Mouse (Mus musculus): Measurements from ENCODE around the gene Flrt2. TPM values are rescaled to one million over a fixed set of nuclear protein-coding genes. Genes with fewer than 3 reads are reported as not detected.

The Flrt2 gene
- total and polyA plus RNA-seq, 3 experiments = not detected

- no peak overlapping the region for H3K9ac ChIP-seq (ENCODE audit: insufficient read depth, low read depth)
- H3K27me3 ChIP-seq (replicated peaks) = no peaks in the 10 kb centered on the region
- in situ Hi-C loops (cut with MboI; ENCODE audit: low pct_ligation_motif_present, low pct_unique_long_range_greater_than_20kb, low sequenced_read_pairs) (no loop called here), dilution Hi-C loops (cut with MboI; ENCODE audit: extremely low pct_ligation_motif_present, extremely low pct_unique_long_range_greater_than_20kb, low sequenced_read_pairs) (no loop called here)
- peaks cover 50% of the 10 kb centered on the region for H3K9me3 ChIP-seq (replicated peaks; ENCODE audit: low read length)
- DNase-seq (ENCODE audit: extremely low read depth) = no peak
- no peak for TF ChIP-seq ZKSCAN1 (IDR thresholded peaks at IDR 0.05; ENCODE audit: borderline replicate concordance, low read depth, low read length)
- no peak for TF ChIP-seq MAX (IDR thresholded peaks at IDR 0.05; ENCODE audit: low read length)
- no peak for TF ChIP-seq NRF1 (IDR thresholded peaks at IDR 0.05; ENCODE audit: low read depth, low read length)
- no peak for TF ChIP-seq TBP (conservative IDR thresholded peaks at IDR 0.05; ENCODE audit: low read depth, low read length)
- TF ChIP-seq SMC3 (IDR thresholded peaks at IDR 0.05; ENCODE audit: low read depth, low read length) = no peak
- TF ChIP-seq POLR2AphosphoS2 (IDR thresholded peaks at IDR 0.05; ENCODE audit: low read depth, low read length) = no peak
- no peak for TF ChIP-seq ETS1 (conservative IDR thresholded peaks at IDR 0.05; ENCODE audit: low read depth, low read length)
- TF ChIP-seq GABPA (IDR thresholded peaks at IDR 0.05; ENCODE audit: insufficient replicate concordance, low read depth, low read length) = no peak
- no peak for TF ChIP-seq PAX5 (IDR thresholded peaks at IDR 0.05; ENCODE audit: low read length)
- no peak for TF ChIP-seq USF2 (conservative IDR thresholded peaks at IDR 0.05; ENCODE audit: low read depth, low read length)
- no peaks in the 10 kb centered on the region for H3K4me1 ChIP-seq (ENCODE audit: control insufficient read depth in 1 of 2, insufficient read depth in 2 of 2)
- no peaks in the 10 kb centered on the region for H3K79me2 ChIP-seq (replicated peaks; ENCODE audit: control insufficient read depth, extremely low read depth, insufficient read depth, poor library complexity, severe bottlenecking)
- no peak overlapping the region for H3K4me2 ChIP-seq (ENCODE audit: insufficient read depth, low read depth, poor library complexity, severe bottlenecking)
- H3K36me3 ChIP-seq (replicated peaks in 1 of 2; ENCODE audit: control insufficient read depth in 1 of 2, insufficient read depth in 1 of 2, low read length in 1 of 2) = no peaks in the 10 kb centered on the region
- H3K4me3 ChIP-seq (replicated peaks in 1 of 3; ENCODE audit: low read depth in 2 of 3, low read length in 2 of 3, poor library complexity in 1 of 3) = no peak overlapping the region
- no peak overlapping the region for H3K27ac ChIP-seq (ENCODE audit: insufficient read depth, low read depth)
Measured at GRCm38 (mm10) chr12:95765255-95765654, 73.2 kb downstream of the Flrt2 start.

GRCm38 (mm10) chr12:95769041-95769440 is 77.0 kb downstream of the Flrt2 start:
- H3K27ac ChIP-seq (ENCODE audit: insufficient read depth, low read depth) = no peak overlapping the region
- no peak overlapping the region for H3K4me2 ChIP-seq (ENCODE audit: insufficient read depth, low read depth, poor library complexity, severe bottlenecking)
- H3K36me3 ChIP-seq (replicated peaks in 1 of 2; ENCODE audit: control insufficient read depth in 1 of 2, insufficient read depth in 1 of 2, low read length in 1 of 2) = no peaks in the 10 kb centered on the region
- H3K4me3 ChIP-seq (replicated peaks in 1 of 3; ENCODE audit: low read depth in 2 of 3, low read length in 2 of 3, poor library complexity in 1 of 3) = no peak overlapping the region
- in situ Hi-C loops (cut with MboI; ENCODE audit: low pct_ligation_motif_present, low pct_unique_long_range_greater_than_20kb, low sequenced_read_pairs) = no loop called here
- peaks cover 56% of the 10 kb centered on the region for H3K9me3 ChIP-seq (replicated peaks; ENCODE audit: low read length)
- no peaks in the 10 kb centered on the region for H3K4me1 ChIP-seq (ENCODE audit: control insufficient read depth in 1 of 2, insufficient read depth in 2 of 2)
- H3K27me3 ChIP-seq (replicated peaks) = no peaks in the 10 kb centered on the region
- H3K79me2 ChIP-seq (replicated peaks; ENCODE audit: control insufficient read depth, extremely low read depth, insufficient read depth, poor library complexity, severe bottlenecking) = no peaks in the 10 kb centered on the region
- H3K9ac ChIP-seq (ENCODE audit: insufficient read depth, low read depth) = no peak overlapping the region
- DNase-seq (ENCODE audit: extremely low read depth) = no peak
- no peak for TF ChIP-seq MXI1 (IDR thresholded peaks at IDR 0.05; ENCODE audit: low read depth, low read length)
- TF ChIP-seq ZKSCAN1 (IDR thresholded peaks at IDR 0.05; ENCODE audit: borderline replicate concordance, low read depth, low read length) = no peak
- no peak for TF ChIP-seq NELFE (IDR thresholded peaks at IDR 0.05; ENCODE audit: low read depth, low read length)
- TF ChIP-seq UBTF (IDR thresholded peaks at IDR 0.05; ENCODE audit: low read depth, low read length) = no peak
- TF ChIP-seq ETS1 (conservative IDR thresholded peaks at IDR 0.05; ENCODE audit: low read depth, low read length) = no peak
- TF ChIP-seq JUND (conservative IDR thresholded peaks at IDR 0.05; ENCODE audit: low read depth, low read length) = no peak
- no peak for TF ChIP-seq POLR2AphosphoS2 (IDR thresholded peaks at IDR 0.05; ENCODE audit: low read depth, low read length)
- TF ChIP-seq E2F4 (IDR thresholded peaks at IDR 0.05; ENCODE audit: insufficient replicate concordance, low read depth, low read length) = no peak
- TF ChIP-seq SIN3A (IDR thresholded peaks at IDR 0.05; ENCODE audit: low read length) = no peak
- TF ChIP-seq KAT2A (IDR thresholded peaks at IDR 0.05; ENCODE audit: insufficient replicate concordance, low read length) = no peak
- dilution Hi-C loops (cut with MboI; ENCODE audit: extremely low pct_ligation_motif_present, extremely low pct_unique_long_range_greater_than_20kb, low sequenced_read_pairs) = no loop called here
